Mouse (Mus musculus) adrenal gland, postnatal 10 days (tissue): ENCODE results near the gene Gstt1. TPM values are rescaled to one million over a fixed set of nuclear protein-coding genes. Genes with fewer than 3 reads are reported as not detected.
A peak's percentile ranks its signal among the peaks of the same experiment; 100 is the strongest.
"Not testable (repeated sequence)": the region's sequence is repeated elsewhere in the genome, so short reads cannot be mapped to it uniquely, and the experiment has no call there.

Source experiments
- DNase-seq: peaks from one replicate; pipeline ENCODE4 v3.0.0; 2021; ENCODE audit warnings: mixed read lengths
- total RNA-seq, 2 experiments: library from RNA; stranded (reverse); gene quantifications; 2 replicates each; pipeline ENCODE4 v1.2.3; 2021

Gene Gstt1
- total RNA-seq, 2 experiments from 2014 or later = 60.2 to 60.4 TPM

DNA sequence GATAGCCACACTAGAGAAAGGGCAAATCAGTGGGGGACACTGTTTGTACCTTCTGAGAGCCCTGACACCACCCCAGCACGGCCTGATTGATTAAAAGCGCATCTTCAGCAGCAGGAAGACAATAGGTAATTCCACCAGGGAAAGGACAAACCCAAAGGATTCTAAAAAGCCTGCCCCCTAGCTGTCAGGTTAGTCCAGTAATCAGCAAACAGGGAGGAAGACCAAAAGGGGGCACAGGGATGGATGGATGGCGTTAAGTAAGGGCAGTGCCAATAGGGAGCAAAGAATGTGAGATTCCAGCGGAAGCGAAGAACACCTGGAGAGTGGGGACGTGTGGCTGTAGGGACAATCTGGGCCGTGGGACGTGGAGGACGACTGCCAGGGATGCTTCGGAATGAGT lies 20.3 kb upstream of the Gstt1 start:
- DNase-seq = no peak

- DNase-seq = no peak
Observed at GRCm38 (mm10) chr10:75804217-75804616, 5.8 kb upstream of the Gstt1 start.

DNA sequence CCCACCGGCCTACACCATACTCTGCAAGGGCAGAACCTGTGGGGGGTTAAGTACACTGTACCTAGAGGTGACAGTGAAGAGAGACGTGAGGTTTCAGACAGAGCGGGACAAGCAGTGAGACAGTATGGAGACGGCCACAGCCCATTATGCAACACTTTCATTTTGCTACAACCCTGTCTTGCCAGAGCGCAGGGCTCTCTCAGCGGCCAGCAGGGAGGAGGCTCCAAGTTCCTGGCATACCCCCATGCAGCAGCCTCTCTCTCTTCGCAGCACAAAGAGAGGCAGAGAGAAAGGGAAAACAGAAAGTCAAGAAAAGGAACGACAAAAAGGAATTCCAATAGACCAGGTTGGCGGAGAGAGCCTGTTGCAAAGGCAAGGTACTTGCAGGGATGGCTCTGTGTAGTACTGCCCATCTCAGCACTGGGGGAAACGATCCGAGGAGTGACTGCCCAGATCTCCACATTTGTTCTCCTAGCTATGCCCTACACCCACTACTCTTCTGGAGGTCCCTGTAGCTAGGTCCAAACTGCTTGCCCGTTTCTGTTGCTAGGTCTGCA lies 687 bp downstream of the Gstt1 start:
- DNase-seq = peak; percentile 69

GRCm38 (mm10) chr10:75796731-75797516 lies 1.5 kb downstream of the Gstt1 start:
- no peak for DNase-seq

- DNase-seq = peak; percentile 45
Observed at GRCm38 (mm10) chr10:75794880-75795279, 3.5 kb downstream of the Gstt1 start.

- no peak for DNase-seq
Observed at GRCm38 (mm10) chr10:75790773-75791172, 7.6 kb downstream of the Gstt1 start.

- DNase-seq = no peak
Observed at GRCm38 (mm10) chr10:75789841-75790240, 8.5 kb downstream of the Gstt1 start.

GRCm38 (mm10) chr10:75789081-75789735 lies 9.2 kb downstream of the Gstt1 start:
- DNase-seq = no peak

GRCm38 (mm10) chr10:75788277-75788676 lies 10.1 kb downstream of the Gstt1 start:
- no peak for DNase-seq

DNA sequence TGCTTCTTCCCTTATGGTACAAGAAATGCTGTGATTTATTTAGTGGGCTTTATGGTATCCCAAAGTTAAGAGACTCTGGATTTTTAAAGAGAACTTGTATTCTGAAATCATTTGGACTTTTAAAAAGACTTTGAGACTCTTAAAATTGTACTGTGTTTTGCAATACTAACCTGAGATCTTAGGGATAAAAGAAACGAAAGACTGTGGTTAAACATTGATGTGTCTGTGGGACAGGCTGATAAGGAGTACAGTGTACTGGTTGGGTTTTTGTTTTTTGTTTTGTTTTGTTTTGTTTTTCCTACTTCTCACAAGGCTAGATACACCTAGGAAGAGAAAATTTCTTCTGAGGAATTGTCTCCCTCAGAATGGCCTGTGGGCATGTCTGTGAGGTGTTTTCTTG lies 12.9 kb downstream of the Gstt1 start:
- DNase-seq = no peak

- DNase-seq = peak; percentile 82
Observed at GRCm38 (mm10) chr10:75780769-75781578, 17.4 kb downstream of the Gstt1 start, which contains the start of the genes Gm20441 and Gstt3. Gm20441 (minus strand) TSS chr10:75780954. Gstt3 (minus strand) TSS chr10:75781414.

DNA sequence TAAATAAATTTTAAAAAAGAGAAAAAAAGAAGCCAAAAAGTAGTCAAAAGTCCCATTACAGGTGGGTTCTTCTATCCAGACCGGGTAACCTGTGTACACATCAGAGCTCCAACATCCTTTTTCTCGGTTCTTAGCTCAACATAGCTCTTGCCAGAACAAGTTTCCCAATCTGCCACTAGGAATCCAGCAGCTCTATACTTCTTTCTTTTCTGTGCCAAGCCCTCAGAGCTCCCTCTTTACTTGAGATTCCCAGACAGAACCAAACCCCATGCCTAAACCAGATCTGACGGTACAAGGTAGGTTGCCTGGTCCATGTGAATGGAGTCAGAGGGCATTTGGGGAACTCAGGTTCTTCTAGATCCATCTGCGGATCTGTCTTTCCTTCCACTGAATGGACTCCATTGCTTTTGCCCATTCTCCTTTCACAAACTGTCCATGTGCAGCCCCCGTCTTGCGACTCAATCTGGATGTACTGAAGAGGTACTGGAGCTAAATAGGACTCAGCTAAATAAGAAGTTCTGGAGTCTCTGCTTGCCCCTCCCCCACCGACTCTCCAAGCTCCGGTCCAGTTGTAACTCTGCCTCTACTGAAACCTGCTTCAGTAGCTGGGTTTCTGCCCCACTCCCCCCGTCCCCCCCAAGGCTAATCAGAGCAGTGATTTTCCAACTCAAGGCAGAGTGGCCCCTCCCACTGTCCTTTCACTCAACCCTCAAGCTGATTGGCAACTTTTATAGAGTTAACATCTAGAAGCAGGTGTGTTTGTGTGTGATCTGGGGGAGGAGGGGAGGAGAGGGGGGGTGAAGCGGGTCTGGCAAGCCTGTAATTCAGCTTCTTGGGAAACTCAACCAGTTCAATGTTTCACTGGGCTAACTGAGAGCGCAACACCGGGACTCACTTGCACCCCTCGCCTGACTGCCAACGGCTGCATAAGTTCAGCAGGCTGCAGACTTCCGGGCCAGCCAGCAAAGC lies 18.9 kb downstream of the Gstt1 start:
- no peak for DNase-seq

GRCm38 (mm10) chr10:75777885-75778284 lies 20.5 kb downstream of the Gstt1 start:
- DNase-seq = no peak

GRCm38 (mm10) chr10:75776562-75776961 lies 21.8 kb downstream of the Gstt1 start:
- DNase-seq = no peak

GRCm38 (mm10) chr10:75774587-75774986 lies 23.8 kb downstream of the Gstt1 start:
- DNase-seq = no peak

GRCm38 (mm10) chr10:75774102-75774501 lies 24.3 kb downstream of the Gstt1 start:
- DNase-seq = no peak

GRCm38 (mm10) chr10:75772795-75773664 lies 25.4 kb downstream of the Gstt1 start, which contains the start of gene Ddt:
Ddt (minus strand) TSS chr10:75773414.
- DNase-seq = peak; percentile 93

DNA sequence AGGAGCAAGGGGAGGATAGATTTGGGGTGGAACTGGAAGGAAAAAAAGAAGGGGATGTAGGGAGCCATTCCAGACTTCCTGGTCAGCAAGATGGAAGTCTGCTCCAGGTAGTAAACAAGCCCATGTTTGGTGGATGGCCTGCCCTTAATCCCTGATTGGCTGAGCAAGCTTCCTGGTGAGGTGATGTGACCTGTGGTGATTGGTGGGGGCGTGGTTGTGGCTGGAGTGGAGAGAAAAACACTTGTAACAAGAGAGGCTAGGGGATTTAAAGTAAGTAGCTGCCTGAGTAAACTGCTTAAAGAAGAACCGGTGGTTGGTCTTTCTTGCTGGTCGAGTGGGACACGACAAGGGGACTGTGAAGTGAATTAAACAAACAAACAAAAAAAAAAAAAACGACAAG lies 30.6 kb downstream of the Gstt1 start:
- not testable (repeated sequence) for DNase-seq

GRCm38 (mm10) chr10:75766856-75767255 lies 31.5 kb downstream of the Gstt1 start:
- no peak for DNase-seq
